Mouse (Mus musculus) NIH3T3 (cell line): ENCODE measurements at regions not wholly inside any gene's neighbourhood (a gene's known extent, or its start where the extent isn't known, plus 50 kb on each side); places are given as distances from the start of the nearest gene placed in this dataset.
A peak's percentile ranks its signal among the peaks of the same experiment; 100 is the strongest.

Source experiments
- DNase-seq: peaks from one replicate; pipeline ENCODE4 v3.0.0-alpha.2; 2012; ENCODE audit warnings: low read depth

- DNase-seq: no peak
Measured at GRCm38 (mm10) chr12:99039497-99040322, 119.3 kb downstream of the Ttc8 start.

- DNase-seq: peak; percentile 25
Measured at GRCm38 (mm10) chr12:99041606-99042005, 121.2 kb downstream of the Ttc8 start.

- no peak for DNase-seq
Measured at GRCm38 (mm10) chr12:99042918-99043862, 122.8 kb downstream of the Ttc8 start.

GRCm38 (mm10) chr12:99044477-99044876, 124.1 kb downstream of the Ttc8 start:
- DNase-seq: no peak

- DNase-seq: peak; percentile 63
Measured at GRCm38 (mm10) chr12:99050426-99050825, 130.1 kb downstream of the Ttc8 start.

GRCm38 (mm10) chr12:99052599-99052998, 132.2 kb downstream of the Ttc8 start:
- DNase-seq: peak; percentile 66

GRCm38 (mm10) chr12:99057521-99057920, 137.1 kb downstream of the Ttc8 start:
- no peak for DNase-seq

GRCm38 (mm10) chr12:99058916-99059315, 138.5 kb downstream of the Ttc8 start:
- no peak for DNase-seq

GRCm38 (mm10) chr12:99059491-99059890, 139.1 kb downstream of the Ttc8 start:
- peak; percentile 74 for DNase-seq

GRCm38 (mm10) chr12:99060702-99061101, 140.3 kb downstream of the Ttc8 start:
- no peak for DNase-seq

GRCm38 (mm10) chr12:99063441-99063840, 143.1 kb downstream of the Ttc8 start:
- no peak for DNase-seq

- peak; percentile 84 for DNase-seq
Measured at GRCm38 (mm10) chr12:99063885-99064284, 143.5 kb downstream of the Ttc8 start.

- no peak for DNase-seq
Measured at GRCm38 (mm10) chr12:99067962-99068361, 147.6 kb downstream of the Ttc8 start.

GRCm38 (mm10) chr12:99073766-99074165, 153.4 kb downstream of the Ttc8 start:
- no peak for DNase-seq

GRCm38 (mm10) chr12:99077366-99077765, 157.0 kb downstream of the Ttc8 start:
- DNase-seq: peak; percentile 65

- DNase-seq: no peak
Measured at GRCm38 (mm10) chr12:99079873-99080272, 159.5 kb downstream of the Ttc8 start.

GRCm38 (mm10) chr12:99083616-99084015, 163.2 kb downstream of the Ttc8 start:
- DNase-seq: no peak

GRCm38 (mm10) chr12:99084144-99084543, 163.8 kb downstream of the Ttc8 start:
- peak; percentile 71 for DNase-seq

GRCm38 (mm10) chr12:99087286-99087685, 166.9 kb downstream of the Ttc8 start:
- no peak for DNase-seq

- DNase-seq: no peak
Measured at GRCm38 (mm10) chr12:99091770-99092169, 171.4 kb downstream of the Ttc8 start.

- no peak for DNase-seq
Measured at GRCm38 (mm10) chr12:99093151-99093550, 172.8 kb downstream of the Ttc8 start.

GRCm38 (mm10) chr12:99093989-99094388, 173.6 kb downstream of the Ttc8 start:
- DNase-seq: no peak
